Mouse (Mus musculus): ENCODE measurements around the gene Mcee. TPM values are rescaled to one million over a fixed set of nuclear protein-coding genes. Genes with fewer than 3 reads are reported as not detected.

The Mcee gene
- total RNA-seq, 2 experiments from 2014 or later, result 97.0 to 111 TPM

- DNase-seq (ENCODE audit: low spot score), result no peak
Observed at GRCm38 (mm10) chr7:64403989-64404388, 11.6 kb downstream of the Mcee start.

DNA sequence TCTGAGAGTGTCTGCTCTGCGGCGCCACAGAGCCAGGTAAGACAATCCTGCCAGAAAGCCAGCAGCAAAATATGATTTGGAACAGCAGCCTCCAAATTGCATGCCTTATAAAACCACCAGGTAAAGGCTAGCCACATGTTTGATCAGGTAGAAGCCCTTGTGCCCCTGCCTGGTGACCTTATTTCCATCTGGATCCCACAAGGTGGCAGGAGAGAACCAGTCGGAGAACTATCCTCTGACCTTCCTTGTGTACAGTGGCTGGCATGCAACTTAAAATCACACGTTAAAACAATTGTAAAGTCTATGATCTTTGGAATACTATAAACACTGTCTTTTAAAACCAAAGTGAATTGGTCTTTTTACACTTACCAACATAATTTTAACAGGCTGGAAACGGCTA, 32.5 kb downstream of the Mcee start:
- DNase-seq (ENCODE audit: low spot score), result no peak

GRCm38 (mm10) chr7:64439595-64440518, 47.5 kb downstream of the Mcee start:
- no peak for DNase-seq (ENCODE audit: low spot score)

DNA sequence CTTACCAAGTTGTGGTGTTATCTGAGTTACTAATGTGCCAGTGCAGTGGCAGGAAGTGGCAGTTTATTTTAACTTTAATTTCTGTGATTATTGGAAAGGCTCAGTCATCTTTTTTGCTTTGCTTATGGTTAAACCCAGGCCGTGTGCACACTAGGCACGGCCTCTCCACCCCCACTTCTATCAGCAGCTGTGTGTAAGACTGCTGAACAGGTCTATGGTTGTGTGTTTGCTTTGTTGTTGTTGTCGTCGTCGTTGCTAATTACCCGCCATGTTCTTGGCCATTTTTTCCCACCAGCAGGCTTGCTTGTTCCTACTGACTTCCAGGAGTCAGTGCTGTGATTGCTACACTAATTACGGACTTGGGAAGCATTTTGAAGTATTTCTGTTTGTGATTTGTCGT, 48.1 kb downstream of the Mcee start:
- no peak for DNase-seq (ENCODE audit: low spot score)

DNA sequence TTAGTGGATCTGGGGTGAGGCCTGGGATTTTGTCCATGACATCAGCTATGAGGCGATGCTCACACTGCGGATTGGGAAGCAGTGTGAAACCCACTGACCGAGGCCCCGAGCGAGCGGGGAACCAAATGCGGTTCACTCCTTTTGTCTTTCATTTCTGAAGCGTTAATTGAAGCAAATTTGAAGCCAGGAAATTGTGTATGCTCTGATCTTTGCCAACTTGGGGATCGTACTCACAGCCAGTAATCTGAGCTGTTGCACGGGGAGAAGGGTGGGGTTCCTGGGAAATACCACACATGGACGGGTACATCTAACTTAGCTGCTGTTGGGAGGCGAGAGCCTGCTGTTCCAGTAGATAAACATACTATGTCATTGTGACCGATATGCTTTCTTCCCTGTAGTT, 58.2 kb downstream of the Mcee start:
- no peak for DNase-seq (ENCODE audit: low spot score)

DNA sequence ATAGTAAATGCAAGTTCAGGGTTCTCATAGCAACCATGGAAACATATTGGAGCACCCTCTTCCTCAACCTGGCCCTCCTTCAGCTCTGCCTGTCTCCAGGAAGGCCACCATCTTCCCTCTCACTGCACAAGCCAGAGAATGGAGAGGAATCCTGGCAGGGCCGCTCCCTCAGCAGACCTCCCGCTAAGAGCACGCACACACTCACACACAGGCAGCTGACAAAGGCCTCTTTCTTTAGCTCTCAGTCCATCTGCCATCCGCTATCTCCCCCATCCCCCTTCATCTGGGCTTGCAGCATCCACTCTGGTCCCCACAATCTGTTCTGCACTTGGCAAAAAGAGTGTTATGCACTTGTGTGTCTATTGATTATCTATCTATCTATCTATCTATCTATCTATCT, 59.0 kb downstream of the Mcee start:
- no peak for DNase-seq (ENCODE audit: low spot score)

DNA sequence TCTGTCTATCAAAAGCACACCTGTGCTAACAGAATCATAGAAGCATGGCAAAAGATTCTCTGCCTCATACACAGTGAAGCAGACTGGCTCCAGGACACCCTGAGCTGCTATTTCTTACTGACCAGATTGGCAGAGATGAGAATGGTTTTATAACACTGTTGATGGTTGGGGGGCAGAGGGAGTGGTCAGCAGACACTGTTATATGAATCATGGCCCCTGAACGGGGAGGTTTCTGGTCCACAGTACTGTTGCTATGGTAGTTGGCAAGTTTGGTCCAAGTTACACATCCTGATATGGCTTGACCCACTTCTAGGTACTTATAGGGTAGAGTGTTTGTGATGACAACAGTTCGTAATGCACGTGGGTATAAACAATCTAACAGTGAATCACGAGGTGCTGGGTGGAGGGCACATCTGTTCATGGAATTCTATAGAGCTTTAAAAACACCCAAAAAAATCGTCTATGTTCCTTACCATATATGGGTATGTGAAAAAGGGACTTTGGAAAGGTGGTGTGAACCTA, 59.5 kb downstream of the Mcee start:
- no peak for DNase-seq (ENCODE audit: low spot score)

DNA sequence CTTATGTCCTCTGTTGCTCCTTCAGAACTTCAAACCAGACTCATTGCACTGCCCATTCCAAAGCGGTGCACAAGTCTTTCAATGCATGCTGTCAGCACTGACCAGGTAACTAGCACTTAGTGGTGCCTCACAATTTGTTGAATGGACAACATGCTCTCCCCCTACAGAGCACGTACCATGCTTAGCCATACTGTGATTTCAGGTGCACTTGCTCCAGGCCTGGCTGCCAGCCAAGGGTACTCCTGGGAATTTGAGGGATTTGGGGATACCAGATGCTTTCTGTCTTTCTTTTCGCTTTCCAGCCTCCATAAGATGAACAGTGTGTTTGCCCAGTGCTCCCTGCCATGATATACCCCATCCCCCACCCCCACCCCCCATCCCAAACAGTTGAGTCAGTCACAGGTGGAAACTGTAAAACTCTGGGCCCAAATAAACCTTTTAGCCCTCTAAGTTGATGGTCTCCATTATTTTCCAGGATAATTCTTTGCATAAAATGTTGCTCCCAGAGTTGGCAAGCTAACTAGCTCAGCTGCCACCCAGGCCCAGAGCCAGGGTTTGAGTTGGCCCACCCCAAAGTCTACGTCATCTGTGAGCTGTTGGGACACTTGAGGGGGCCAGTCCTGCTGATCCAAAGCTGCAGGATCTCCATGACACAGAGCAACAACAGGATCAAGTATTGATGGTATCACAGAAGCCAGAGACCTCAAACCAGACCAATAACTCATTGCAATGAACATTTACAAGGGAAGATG, 60.2 kb downstream of the Mcee start:
- no peak for DNase-seq (ENCODE audit: low spot score)

DNA sequence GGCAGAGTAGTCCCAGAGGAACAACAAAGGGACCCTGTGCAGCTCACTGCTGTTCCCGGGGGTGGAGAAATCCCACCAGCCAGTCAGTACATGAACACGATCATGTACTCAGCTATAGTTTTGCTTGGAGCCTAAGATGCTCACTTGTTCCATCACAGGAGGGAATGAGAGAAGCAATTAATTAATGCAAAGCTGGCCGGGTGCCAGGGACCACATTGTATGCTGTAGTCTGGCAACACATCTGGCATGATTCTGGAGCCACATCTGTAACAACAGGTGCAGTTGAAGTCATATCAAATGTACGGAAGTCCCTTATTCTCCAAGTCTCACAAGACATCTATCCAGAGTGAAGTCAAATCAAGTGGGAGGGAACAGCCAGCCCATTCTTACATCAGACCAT, 63.8 kb downstream of the Mcee start:
- no peak for DNase-seq (ENCODE audit: low spot score)

DNA sequence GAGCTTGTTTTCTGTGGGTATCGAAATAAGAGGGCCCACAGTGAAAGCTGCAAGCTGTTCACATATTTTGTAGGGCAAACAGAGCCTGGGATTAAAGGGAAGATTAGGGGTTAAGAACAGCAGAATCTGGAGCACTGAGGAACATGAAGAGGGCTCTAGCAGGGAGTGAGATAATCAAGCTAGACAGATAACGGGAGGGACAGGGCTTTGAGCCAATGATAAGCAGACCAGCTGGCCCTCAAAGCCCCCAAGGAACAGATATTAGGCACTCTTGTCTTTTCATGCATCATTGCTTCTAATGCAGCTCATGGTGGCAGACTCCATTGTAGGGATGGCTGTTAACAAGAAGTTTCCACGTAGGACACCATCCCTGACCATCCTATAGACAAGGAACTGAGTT, 64.3 kb downstream of the Mcee start:
- DNase-seq (ENCODE audit: low spot score), result no peak

GRCm38 (mm10) chr7:64457811-64458210, 65.4 kb downstream of the Mcee start:
- no peak for DNase-seq (ENCODE audit: low spot score)

Other genes starting within 250 kb of the Mcee start
- under 1 TPM; 0.16 to 0.55 TPM for gene Trpm1, start 238.8 kb upstream of the Mcee start, total RNA-seq (2021)
- 10 to 100 TPM; 17.3 to 19.0 TPM for gene Mtmr10, start 105.0 kb upstream of the Mcee start, total RNA-seq (2021)
- 1 to 10 TPM; 6.6 to 7.9 TPM for gene Fan1, start 18.5 kb upstream of the Mcee start, total RNA-seq (2021)
- 10 to 100 TPM; 17.3 to 18.4 TPM for gene Mphosph10, start 339 bp upstream of the Mcee start, total RNA-seq (2021)
- not detected for gene Apba2, start 109.1 kb downstream of the Mcee start, total RNA-seq (2021)

Measured in gastrocnemius, adult 18-20 months (tissue).